Mouse (Mus musculus) limb, embryonic 11.5 days (tissue): ENCODE measurements around the gene Ahnak. TPM values are rescaled to one million over a fixed set of nuclear protein-coding genes. Genes with fewer than 3 reads are reported as not detected.

Experiments
- ATAC-seq: fragments of 200-750 bp; cut with Nextera tagmentation; 2 replicates; pipeline ENCODE4 v1.8.0; 2017; ENCODE audit warnings: low read depth; ENCODE audit not compliant: insufficient number of reproducible peaks, low FRiP score, low TSS enrichment
- DNase-seq: peaks from one replicate; pipeline ENCODE4 v3.0.0-alpha.2; 2015; ENCODE audit warnings: low spot score
- H3K27ac ChIP-seq: fragments of 300-500 bp; sonication (generic); replicated peaks from 2 replicates; pipeline ENCODE4 v1.5.1; 2014; ENCODE audit warnings: low read depth, mild to moderate bottlenecking, low read length
- H3K27me3 ChIP-seq: fragments of 300-500 bp; sonication (generic); 2 replicates; pipeline ENCODE4 v1.6.1; 2014; ENCODE audit warnings: mild to moderate bottlenecking, low read length, mixed read lengths; ENCODE audit not compliant: control insufficient read depth, insufficient read depth
- H3K36me3 ChIP-seq: fragments of 300-500 bp; sonication (generic); 2 replicates; pipeline ENCODE4 v1.6.1; 2014; ENCODE audit warnings: mild to moderate bottlenecking, low read length, moderate library complexity, mixed read lengths; ENCODE audit not compliant: control insufficient read depth, insufficient read depth
- H3K4me1 ChIP-seq: fragments of 300-500 bp; sonication (generic); 2 replicates; pipeline ENCODE4 v1.6.1; 2014; ENCODE audit warnings: low read length, mixed read lengths; ENCODE audit not compliant: control insufficient read depth, insufficient read depth
- H3K4me2 ChIP-seq: fragments of 300-500 bp; sonication (generic); 2 replicates; pipeline ENCODE4 v1.6.1; 2014; ENCODE audit warnings: low read depth, mild to moderate bottlenecking, moderate library complexity; ENCODE audit not compliant: severe bottlenecking
- H3K4me3 ChIP-seq: fragments of 300-500 bp; sonication (generic); 2 replicates; pipeline ENCODE4 v1.5.1; 2014; ENCODE audit warnings: low read depth, low read length
- H3K9ac ChIP-seq: fragments of 300-500 bp; sonication (generic); 2 replicates; pipeline ENCODE4 v1.6.1; 2014; ENCODE audit warnings: mild to moderate bottlenecking, low read length
- H3K9me3 ChIP-seq: fragments of 300-500 bp; sonication (generic); 2 replicates; pipeline ENCODE4 v1.6.1; 2016; ENCODE audit warnings: low read length; ENCODE audit not compliant: control insufficient read depth
- WGBS: fragments of 180-500 bp; shearing (Covaris S2); extraction: QIAGEN DNeasy Blood & Tissue Kit; methylation state at CpG from one replicate; pipeline ENCODE4 v1.1.7; 2014; 5-methylcytosine and 5-hydroxymethylcytosine counted together
- polyA plus RNA-seq: library from polyadenylated mRNA; unstranded; fragments of >200 nt; fragmentation: Nextera tagmentation; extraction: Ambion mirVana; gene quantifications from 2 replicates; pipeline ENCODE4 v1.2.1, GENCODE M21; 2014

Gene Ahnak
- polyA plus RNA-seq, 1 experiment from 2014 or later, result 7.7 TPM

DNA sequence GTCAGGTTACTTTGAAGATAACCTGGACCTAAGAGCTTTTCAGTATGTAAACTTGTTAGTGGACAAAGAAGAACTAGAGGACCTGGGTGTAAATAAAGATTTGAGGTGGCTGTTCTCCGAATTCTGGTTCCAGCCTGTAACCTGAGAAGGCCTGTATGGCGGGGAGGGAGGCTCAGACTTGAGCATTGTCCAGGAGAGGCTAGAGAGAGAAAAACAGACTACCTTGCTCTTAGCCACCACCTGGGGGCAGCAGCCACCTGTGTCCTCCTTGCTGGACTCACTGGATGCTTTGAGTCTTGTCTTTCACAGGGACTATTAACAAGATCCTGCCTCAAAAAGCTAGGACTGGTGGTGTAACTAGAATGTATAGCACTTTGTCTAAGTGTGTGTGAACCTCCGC is 12.5 kb upstream of the Ahnak start:
- no peaks in the 10 kb centered on the region for H3K4me1 ChIP-seq
- no peak overlapping the region for H3K27ac ChIP-seq
- DNase-seq (peak; percentile 75), ATAC-seq (peak; percentile 75)
- H3K9ac ChIP-seq, result no peak overlapping the region
- WGBS, result 35% methylated on average over 3 of the region's 3 CpGs
- no peak overlapping the region for H3K4me3 ChIP-seq
- no peaks in the 10 kb centered on the region for H3K27me3 ChIP-seq
- H3K36me3 ChIP-seq, result peaks cover 29% of the 10 kb centered on the region
- H3K4me2 ChIP-seq, result no peak overlapping the region
- H3K9me3 ChIP-seq, result no peaks in the 10 kb centered on the region

DNA sequence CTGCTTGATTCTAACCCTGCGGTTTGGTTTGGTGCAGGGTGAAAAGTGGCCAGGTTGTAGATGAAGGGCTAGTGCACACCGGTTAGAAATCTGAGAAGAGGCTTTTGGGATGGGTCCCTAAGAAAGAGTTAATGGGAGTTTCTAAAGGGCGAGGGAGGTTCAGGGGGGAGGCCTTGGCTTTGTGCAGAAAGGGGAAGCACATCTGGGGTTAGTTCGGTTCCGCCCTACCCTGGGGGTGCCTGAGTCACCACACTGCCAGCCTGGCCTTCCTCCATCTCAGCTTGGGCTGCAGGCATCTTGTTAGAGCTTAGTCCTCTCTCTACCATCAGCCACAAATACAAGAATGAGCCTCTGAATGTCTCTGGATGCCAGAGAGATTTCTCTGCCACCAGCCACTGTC is 8.3 kb upstream of the Ahnak start:
- H3K4me1 ChIP-seq, result peaks cover 5% of the 10 kb centered on the region; the same call in 1 of the 2 replicates
- H3K9me3 ChIP-seq, result no peaks in the 10 kb centered on the region
- no peak overlapping the region for H3K4me3 ChIP-seq
- no peak overlapping the region for H3K9ac ChIP-seq
- DNase-seq (peak; percentile 30), ATAC-seq (no peak)
- peaks cover 16% of the 10 kb centered on the region for H3K36me3 ChIP-seq
- H3K27me3 ChIP-seq, result no peaks in the 10 kb centered on the region
- 44% methylated on average over 5 of the region's 5 CpGs for WGBS
- no peak overlapping the region for H3K27ac ChIP-seq
- H3K4me2 ChIP-seq, result no peak overlapping the region

DNA sequence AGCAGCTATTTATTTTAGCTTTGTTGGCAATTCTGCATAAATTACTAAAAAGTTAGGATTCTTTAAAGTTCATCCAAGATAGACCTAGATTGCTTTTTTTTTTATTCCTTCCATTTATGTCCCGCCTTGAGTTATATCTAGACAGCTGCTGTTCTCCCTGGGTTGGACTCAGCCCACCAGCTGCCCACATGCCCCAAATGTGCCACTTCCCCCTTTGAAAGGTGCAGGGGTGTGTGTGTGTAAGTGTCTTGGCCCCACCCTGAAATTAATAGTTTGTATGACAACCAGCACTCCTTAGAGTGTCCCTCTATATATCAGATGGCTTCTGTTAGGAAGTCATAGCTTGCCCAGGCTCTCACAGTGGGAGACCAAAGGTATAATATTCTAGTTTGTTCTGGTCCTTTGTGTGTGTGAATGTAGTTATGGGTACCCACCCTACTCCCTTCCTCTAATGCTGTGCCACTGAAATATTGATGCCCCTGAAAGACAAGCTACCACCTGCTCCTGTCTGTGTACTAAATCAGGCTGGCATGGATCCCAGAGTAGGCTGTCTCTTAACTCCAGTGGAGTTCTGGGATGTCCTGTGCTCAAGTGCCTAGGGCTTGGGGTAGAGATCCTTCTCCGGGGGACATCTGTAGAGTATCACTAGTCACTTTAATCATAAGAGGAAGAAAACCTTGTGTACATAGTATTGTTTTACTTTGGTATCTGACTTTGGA is 7.5 kb upstream of the Ahnak start:
- no peak overlapping the region for H3K9ac ChIP-seq
- H3K9me3 ChIP-seq, result no peaks in the 10 kb centered on the region
- 88% methylated on average over 2 of the region's 2 CpGs for WGBS
- no peaks in the 10 kb centered on the region for H3K27me3 ChIP-seq
- no peak for ATAC-seq
- H3K36me3 ChIP-seq, result peaks cover 16% of the 10 kb centered on the region; the same call in 1 of the 2 replicates
- peaks cover 5% of the 10 kb centered on the region; the same call in 1 of the 2 replicates for H3K4me1 ChIP-seq
- no peak for DNase-seq
- no peak overlapping the region for H3K4me2 ChIP-seq
- H3K27ac ChIP-seq, result no peak overlapping the region
- no peak overlapping the region for H3K4me3 ChIP-seq

DNA sequence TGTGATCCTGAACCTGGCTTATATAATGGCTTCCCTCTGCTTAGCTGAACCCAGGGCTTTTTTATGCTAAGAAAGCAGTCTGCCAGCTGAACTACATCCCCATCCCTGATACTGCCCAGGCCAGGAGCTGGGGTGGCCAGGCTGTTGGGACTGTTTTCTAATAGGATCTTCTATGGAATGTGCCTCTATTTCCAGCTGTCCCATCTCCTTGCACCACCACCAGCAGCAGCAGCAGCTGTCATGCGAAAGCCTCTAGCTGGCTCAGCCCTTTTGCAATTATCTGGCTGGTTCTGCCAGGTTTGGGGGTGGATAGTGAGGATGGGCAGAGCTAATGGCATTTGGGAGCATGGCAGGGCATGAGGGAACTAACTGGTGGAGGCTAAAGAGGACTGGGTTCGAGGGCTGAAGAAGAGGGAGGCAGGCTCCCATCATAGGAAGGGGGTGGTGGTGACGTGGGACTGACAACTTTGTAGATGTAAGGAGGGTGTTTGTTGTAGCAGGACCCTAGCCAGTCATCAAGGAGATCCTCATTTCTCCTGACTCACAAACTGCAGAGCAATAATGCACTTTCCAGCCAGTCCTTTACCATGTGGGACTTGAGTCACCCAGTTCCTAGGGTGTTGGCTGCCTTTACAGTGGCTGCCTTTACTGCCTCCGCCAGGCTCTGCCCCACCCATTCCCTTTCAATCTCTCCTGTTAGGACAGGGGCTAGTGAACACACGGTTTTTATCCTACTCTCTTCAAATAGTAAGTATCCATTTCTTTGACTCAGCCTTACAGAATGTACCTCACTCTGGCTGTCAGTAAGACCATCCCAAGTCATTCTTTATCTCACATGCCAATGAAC is 6.6 kb upstream of the Ahnak start:
- no peak for DNase-seq
- H3K9ac ChIP-seq, result 0 out of 2 replicates have a peak overlapping the region, but pooled peaks have one; percentile 24
- H3K4me3 ChIP-seq, result no peak overlapping the region
- no peak overlapping the region for H3K4me2 ChIP-seq
- H3K36me3 ChIP-seq, result peaks cover 13% of the 10 kb centered on the region; the same call in 1 of the 2 replicates
- peaks cover 5% of the 10 kb centered on the region; the same call in 1 of the 2 replicates for H3K4me1 ChIP-seq
- no peak for ATAC-seq
- no peaks in the 10 kb centered on the region for H3K9me3 ChIP-seq
- H3K27ac ChIP-seq, result no peak overlapping the region
- 51% methylated on average over 5 of the region's 5 CpGs for WGBS
- H3K27me3 ChIP-seq, result no peaks in the 10 kb centered on the region

DNA sequence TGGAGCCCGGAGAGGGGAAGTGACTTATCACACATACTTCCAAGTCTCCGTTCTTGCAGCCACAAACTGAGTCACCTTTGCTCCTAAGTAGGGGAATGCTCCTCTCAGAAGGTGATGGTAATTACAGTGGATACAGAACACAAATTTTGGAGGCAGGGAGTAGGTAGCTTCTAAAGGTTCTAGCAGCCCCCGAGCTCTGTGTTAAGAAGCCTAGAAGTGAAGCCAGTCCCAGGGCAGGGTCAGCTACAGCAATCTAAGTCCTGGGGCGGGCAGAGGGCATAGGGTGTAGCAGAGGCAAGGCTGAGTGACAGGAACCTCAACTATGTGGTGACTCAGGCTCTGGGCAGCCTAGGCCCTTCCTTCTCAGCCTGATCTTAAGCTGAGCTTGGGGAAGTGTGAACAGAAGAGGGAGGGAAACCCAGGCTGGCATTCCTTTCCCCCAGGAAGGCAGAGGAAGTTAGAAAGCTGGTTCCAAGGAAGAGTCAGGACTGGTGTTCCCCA is 5.9 kb upstream of the Ahnak start:
- peaks cover 8% of the 10 kb centered on the region for H3K4me1 ChIP-seq
- peaks cover 13% of the 10 kb centered on the region; the same call in 1 of the 2 replicates for H3K36me3 ChIP-seq
- no peaks in the 10 kb centered on the region for H3K9me3 ChIP-seq
- no peak overlapping the region for H3K27ac ChIP-seq
- H3K27me3 ChIP-seq, result 0 out of 2 replicates have a peak, but pooled peaks cover 3% of the 10 kb centered on the region
- no peak overlapping the region for H3K4me3 ChIP-seq
- 47% methylated on average over 4 of the region's 4 CpGs for WGBS
- no peak for ATAC-seq
- no peak overlapping the region for H3K4me2 ChIP-seq
- no peak overlapping the region for H3K9ac ChIP-seq
- DNase-seq, result no peak

DNA sequence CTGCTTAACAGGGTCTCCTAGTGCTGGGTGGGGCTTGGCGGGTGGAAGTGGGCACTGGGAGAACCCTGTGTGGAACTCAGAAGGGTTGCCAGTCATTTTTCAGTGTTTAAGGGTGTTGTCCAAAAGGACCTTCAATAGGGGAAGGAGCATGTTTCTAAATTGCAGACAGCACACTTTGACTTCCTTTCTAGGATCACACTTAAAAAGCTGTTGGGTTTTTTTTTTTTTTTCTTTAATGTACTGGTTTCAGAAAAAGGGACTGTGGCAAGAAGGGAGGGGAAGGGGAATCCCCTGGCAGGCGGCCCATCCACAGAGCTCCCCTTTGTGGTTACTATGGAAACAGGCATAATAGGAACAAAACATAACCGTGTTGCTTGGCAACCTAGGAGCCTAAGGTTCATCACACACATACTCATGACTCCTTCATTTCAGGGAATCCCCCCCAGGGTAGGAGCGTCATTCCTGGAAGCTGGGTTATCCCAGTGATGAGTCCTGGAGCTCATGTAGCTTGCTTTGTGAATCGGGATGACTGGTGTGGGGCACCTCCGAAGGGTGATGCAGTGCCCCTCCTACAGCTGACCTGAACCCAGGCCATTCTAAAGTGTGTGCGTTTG is 4.7 kb upstream of the Ahnak start:
- Histone ChIP-seq H3K4me2 (0 out of 2 replicates have a peak overlapping the region, but pooled peaks have one; percentile 10), H3K27me3 (0 out of 2 replicates have a peak, but pooled peaks cover 6% of the 10 kb centered on the region), H3K9me3 (no peaks in the 10 kb centered on the region), H3K4me3 (no peak overlapping the region), H3K9ac (no peak overlapping the region), H3K27ac (no peak overlapping the region), H3K36me3 (peaks cover 5% of the 10 kb centered on the region; the same call in 1 of the 2 replicates), H3K4me1 (peaks cover 13% of the 10 kb centered on the region)
- ATAC-seq, result no peak
- 28% methylated on average over 7 of the region's 7 CpGs for WGBS
- DNase-seq, result peak; percentile 48

DNA sequence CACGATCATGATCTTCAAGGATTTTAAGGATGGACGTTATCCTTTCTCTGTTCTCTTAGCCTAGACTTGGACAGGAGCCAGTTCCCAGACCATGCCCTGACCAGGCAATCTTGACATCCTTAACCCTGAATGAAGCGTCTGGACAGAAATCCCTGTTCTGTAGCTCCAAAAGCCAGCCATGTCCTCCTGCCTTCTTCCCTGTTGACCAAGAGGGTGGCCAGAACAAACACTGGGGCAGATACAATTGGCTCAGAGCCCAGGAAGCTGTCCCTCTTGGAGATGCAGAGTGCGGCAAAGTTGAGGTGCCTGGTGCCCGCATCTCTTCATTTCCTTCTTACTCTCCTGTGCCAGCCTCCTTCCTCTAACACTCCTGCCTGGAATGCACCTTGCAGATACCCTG is 3.2 kb upstream of the Ahnak start:
- no peak overlapping the region for H3K27ac ChIP-seq
- 0 out of 2 replicates have a peak, but pooled peaks cover 6% of the 10 kb centered on the region for H3K27me3 ChIP-seq
- DNase-seq (no peak), ATAC-seq (no peak)
- peaks cover 16% of the 10 kb centered on the region for H3K4me1 ChIP-seq
- WGBS, result 74% methylated on average over 5 of the region's 5 CpGs
- no peaks in the 10 kb centered on the region for H3K36me3 ChIP-seq
- H3K9ac ChIP-seq, result no peak overlapping the region
- H3K4me2 ChIP-seq, result no peak overlapping the region
- H3K9me3 ChIP-seq, result no peaks in the 10 kb centered on the region
- no peak overlapping the region for H3K4me3 ChIP-seq

DNA sequence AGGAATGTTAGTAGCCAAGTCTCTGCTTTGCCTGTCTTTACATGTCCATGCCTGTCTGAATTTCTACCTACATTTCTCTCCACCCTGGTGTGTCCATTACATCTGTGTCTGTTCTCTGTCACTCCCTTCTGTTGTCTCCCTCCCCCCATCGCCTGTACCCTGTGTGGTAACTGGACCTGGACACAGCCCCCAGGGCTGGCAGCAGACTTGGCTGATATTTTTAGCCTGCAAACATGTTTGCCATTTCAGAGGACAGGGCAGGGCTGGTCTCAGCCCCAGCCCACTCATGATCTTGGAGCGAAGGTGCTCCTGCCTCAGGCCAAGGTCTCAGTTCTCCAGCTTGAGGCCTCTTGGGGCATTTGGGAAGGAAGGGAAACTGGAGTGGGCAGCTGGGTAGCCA is 1.3 kb upstream of the Ahnak start:
- DNase-seq, result no peak
- Histone ChIP-seq H3K4me1 (peaks cover 29% of the 10 kb centered on the region), H3K27ac (no peak overlapping the region; the same call in 1 of the 2 replicates), H3K4me3 (no peak overlapping the region), H3K9ac (no peak overlapping the region), H3K36me3 (no peaks in the 10 kb centered on the region), H3K9me3 (no peaks in the 10 kb centered on the region), H3K4me2 (0 out of 2 replicates have a peak overlapping the region, but pooled peaks have one; percentile 15), H3K27me3 (0 out of 2 replicates have a peak, but pooled peaks cover 6% of the 10 kb centered on the region)
- 57% methylated on average over 2 of the region's 2 CpGs for WGBS
- no peak for ATAC-seq
